Mouse (Mus musculus) cerebellum, adult 11-12 months (tissue): ENCODE results near the gene Ino80.
A peak's percentile ranks its signal among the peaks of the same experiment; 100 is the strongest.
"Not testable (repeated sequence)": the region's sequence is repeated elsewhere in the genome, so short reads cannot be mapped to it uniquely, and the experiment has no call there.

Experiments
- DNase-seq: peaks from one replicate; pipeline ENCODE4 v3.0.0; 2022

Ino80 gene

GRCm38 (mm10) chr2:119477571-119478396 lies at the start of gene Ino80:
Ino80 (minus strand) TSS chr2:119477687.
- DNase-seq = peak; percentile 99

- DNase-seq = no peak
Measured at GRCm38 (mm10) chr2:119525422-119525821, 47.9 kb upstream of the Ino80 start.

DNA sequence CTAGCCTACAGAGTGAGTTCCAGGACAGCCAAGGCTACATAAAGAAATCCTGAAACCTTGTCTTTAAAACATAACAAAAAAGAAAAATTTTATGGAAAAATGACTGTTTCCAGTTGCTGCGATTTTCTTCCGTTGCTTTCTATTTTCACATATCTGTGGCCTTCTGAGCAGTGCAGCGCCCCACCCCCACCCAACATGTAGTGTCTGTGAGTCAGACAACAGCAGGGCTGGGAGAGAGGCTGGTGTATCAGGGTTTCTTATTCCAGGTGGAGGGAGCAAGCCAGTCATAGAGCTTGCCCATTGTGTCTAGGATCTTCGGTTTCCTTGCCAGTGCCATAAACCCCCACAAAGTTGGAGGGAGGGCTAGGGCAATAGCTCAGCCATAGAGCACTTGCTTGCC lies 46.3 kb upstream of the Ino80 start:
- no peak for DNase-seq

DNA sequence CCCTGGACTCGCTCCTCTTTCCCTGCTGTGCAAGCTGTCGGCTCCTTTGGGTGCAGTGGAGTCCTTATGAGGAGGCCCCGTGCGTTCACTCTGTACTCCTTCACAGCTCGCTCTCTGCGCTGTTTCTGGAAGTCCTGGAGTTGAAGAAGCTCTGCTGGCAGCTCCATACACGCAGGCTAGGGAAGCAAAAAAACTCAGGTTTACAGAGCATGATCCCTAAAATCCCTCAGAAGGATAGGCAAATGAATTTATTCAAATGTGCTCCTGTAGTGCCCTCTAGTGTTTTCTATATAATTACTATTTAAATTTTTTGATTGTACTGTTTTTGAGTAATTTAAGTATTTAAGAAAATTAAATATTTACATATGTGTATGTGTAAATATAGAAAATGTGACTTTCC lies 43.1 kb upstream of the Ino80 start:
- no peak for DNase-seq

GRCm38 (mm10) chr2:119516811-119517210 lies 39.3 kb upstream of the Ino80 start:
- DNase-seq = no peak

- DNase-seq = no peak
Measured at GRCm38 (mm10) chr2:119514026-119514522, 36.6 kb upstream of the Ino80 start.

- no peak for DNase-seq
Measured at GRCm38 (mm10) chr2:119512292-119512691, 34.8 kb upstream of the Ino80 start.

GRCm38 (mm10) chr2:119510856-119511255 lies 33.4 kb upstream of the Ino80 start:
- DNase-seq = no peak

GRCm38 (mm10) chr2:119508518-119508917 lies 31.0 kb upstream of the Ino80 start:
- not testable (repeated sequence) for DNase-seq

- no peak for DNase-seq
Measured at GRCm38 (mm10) chr2:119507108-119507507, 29.6 kb upstream of the Ino80 start.

- DNase-seq = no peak
Measured at GRCm38 (mm10) chr2:119500965-119501652, 23.6 kb upstream of the Ino80 start.

- DNase-seq = no peak
Measured at GRCm38 (mm10) chr2:119498859-119499258, 21.4 kb upstream of the Ino80 start.

DNA sequence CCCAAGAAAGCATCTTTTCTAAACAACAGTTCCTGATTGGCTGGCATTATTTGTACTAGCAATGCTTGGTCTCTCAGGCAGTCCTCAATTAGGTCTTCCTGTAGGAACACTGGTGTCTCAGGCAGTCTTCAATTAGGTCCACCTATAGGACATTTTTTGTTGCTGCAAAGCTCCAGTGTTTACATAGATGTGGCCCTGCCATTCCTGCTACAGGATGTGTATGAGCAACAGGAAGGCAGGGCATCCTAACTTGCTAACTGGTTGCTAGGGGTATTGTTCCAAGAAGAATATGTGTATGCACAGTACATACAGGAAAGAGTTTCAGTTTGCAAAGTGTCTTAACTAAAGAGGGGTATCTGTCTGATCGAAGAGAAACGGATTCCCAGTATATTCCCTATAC lies 18.6 kb upstream of the Ino80 start:
- DNase-seq = no peak

GRCm38 (mm10) chr2:119491953-119492352 lies 14.5 kb upstream of the Ino80 start:
- DNase-seq = no peak

- DNase-seq = no peak
Measured at GRCm38 (mm10) chr2:119486488-119486887, 9.0 kb upstream of the Ino80 start.

- DNase-seq = no peak
Measured at GRCm38 (mm10) chr2:119482307-119482706, 4.8 kb upstream of the Ino80 start.

DNA sequence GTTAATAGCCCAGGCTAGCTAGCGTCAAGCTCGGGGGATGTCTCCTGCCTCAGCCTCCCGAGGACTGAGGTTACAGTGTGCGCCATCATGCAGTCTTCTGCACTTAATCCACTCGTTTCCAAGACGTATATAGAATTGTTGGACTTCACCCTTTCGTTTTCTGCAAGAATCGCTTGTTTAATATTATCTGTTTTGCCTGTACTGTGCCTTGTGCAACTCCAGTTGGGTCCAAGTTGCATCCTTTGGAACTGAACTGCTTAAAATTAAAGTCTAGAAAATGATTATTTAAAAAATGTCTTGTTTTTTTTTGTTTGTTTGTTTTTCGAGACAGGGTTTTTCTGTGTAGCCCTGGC lies 886 bp upstream of the Ino80 start:
- peak; percentile 8 for DNase-seq

GRCm38 (mm10) chr2:119476621-119477391 lies 681 bp downstream of the Ino80 start:
- peak; percentile 80 for DNase-seq

- no peak for DNase-seq
Measured at GRCm38 (mm10) chr2:119476166-119476565, 1.3 kb downstream of the Ino80 start.

- no peak for DNase-seq
Measured at GRCm38 (mm10) chr2:119463945-119464344, 13.5 kb downstream of the Ino80 start.

DNA sequence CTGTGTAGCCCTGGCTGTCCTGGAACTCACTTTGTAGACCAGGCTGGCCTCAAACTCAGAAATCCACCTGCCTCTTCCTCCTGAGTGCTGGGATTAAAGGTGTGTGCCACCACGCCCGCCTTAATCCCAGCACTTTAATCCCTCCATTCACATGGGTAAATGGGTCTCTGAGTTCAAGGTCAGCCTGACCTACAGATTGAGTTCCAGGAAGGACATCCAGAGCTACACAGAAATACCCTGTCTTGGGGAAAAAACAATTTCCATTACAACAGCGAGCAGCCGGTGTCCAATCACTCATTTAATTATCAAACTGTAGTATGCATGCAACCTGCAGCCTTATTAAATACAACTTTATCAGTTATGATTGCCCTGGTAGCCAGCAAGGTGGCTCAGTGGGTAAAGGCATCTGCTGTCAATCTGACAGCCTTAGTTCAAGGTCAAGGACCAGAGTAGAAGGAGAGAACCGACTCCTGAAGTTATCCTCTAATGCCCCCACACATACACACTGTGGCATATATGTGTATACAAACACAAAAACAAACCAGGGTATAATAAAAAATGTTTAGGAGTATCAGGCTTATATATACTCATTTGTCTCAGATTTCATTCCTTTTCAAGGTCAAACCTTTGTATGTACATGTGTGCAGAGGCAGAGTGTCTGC lies 14.2 kb downstream of the Ino80 start:
- no peak for DNase-seq

GRCm38 (mm10) chr2:119461028-119461427 lies 16.5 kb downstream of the Ino80 start:
- DNase-seq = no peak

- no peak for DNase-seq
Measured at GRCm38 (mm10) chr2:119454558-119454957, 22.9 kb downstream of the Ino80 start.
